Mouse (Mus musculus) c-Kit-positive CD71-positive TER-119-negative erythroid progenitor cells, embryonic 14.5 days (primary cell): ENCODE measurements around the gene Ptges3.

ENCODE experiments used
- DNase-seq: peaks from one replicate; pipeline ENCODE4 v3.0.0-alpha.2; 2013; ENCODE audit warnings: low read depth

Gene Ptges3

GRCm38 (mm10) chr10:128092506-128093495, 34.0 kb downstream of the Ptges3 start:
- peak; percentile 59 for DNase-seq

- peak; percentile 62 for DNase-seq
These were observed 34.9 kb downstream of the Ptges3 start for GRCm38 (mm10) chr10:128093496-128094294.

GRCm38 (mm10) chr10:128094340-128094968, 35.7 kb downstream of the Ptges3 start:
- DNase-seq, result peak; percentile 86

GRCm38 (mm10) chr10:128095003-128095636, 36.4 kb downstream of the Ptges3 start:
- no peak for DNase-seq

DNA sequence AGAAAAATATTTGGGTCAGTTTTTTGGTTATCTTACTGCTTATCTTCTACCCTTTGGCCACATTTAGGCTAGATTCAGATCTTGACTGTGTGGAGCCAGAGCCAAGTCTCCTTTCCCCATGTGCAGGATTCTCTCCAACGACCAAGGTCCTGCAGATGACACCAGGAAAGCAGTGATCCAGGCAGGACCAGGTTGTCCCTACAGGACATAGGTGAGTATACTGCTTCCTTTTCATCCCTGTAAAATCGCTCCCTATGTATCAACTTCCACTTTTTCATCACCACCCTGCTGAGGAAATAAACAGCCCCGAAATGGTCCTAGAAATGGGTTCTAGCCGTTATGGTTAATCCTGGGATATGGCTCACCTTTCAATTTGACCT, 37.5 kb downstream of the Ptges3 start:
- no peak for DNase-seq

GRCm38 (mm10) chr10:128096693-128097586, 38.2 kb downstream of the Ptges3 start:
- DNase-seq, result peak; percentile 78

GRCm38 (mm10) chr10:128097587-128097971, 38.8 kb downstream of the Ptges3 start:
- peak; percentile 27 for DNase-seq

- no peak for DNase-seq
These were observed 51.5 kb downstream of the Ptges3 start for GRCm38 (mm10) chr10:128110103-128110761.

- no peak for DNase-seq
These were observed 52.5 kb downstream of the Ptges3 start for GRCm38 (mm10) chr10:128111227-128111626.

DNA sequence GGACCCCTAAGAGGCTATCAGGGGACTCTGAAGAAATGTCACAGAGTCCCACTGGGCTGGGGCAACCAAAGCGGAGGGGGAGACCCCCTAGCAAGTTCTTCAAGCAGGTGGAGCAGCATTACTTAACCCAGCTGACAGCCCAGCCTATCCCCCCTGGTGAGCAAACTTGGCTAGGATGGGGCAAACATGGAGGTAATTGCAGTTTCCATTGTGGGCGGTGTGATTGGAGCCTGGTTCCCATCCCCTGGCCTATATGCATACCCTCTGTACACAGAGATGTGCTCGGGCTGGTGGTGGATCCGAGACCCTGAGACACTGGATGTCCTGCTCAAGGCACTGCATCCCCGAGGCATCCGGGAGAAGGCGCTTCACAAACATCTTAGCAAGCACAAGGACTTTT, 65.1 kb downstream of the Ptges3 start:
- no peak for DNase-seq

GRCm38 (mm10) chr10:128124831-128125230, 66.1 kb downstream of the Ptges3 start:
- no peak for DNase-seq

- DNase-seq, result no peak
These were observed 67.2 kb downstream of the Ptges3 start for GRCm38 (mm10) chr10:128125951-128126350.
